Mouse (Mus musculus): ENCODE data around the gene Zfp809.

The Zfp809 gene

DNA sequence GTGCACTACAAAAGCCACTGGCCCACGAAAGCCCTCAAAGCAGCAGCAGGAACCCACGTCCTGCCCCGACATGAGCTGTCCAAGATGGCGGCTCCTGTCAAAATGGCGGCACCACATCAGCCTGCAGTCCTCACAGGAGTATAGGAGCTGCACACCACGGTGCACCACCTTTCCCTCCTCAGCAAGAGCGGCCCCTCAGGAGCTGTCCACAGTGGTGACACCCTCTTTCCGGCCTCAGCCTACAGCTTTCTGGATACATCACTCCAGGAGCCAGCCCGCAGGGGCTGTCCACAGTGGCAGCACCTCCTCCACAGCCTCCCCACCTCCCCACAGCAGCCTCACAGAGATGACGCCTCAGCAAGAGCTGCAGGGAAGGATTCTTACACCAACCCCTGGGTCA is 37.1 kb downstream of the Zfp809 start:
- DNase-seq (ENCODE audit: low spot score in 2 of 2), result no peak

DNA sequence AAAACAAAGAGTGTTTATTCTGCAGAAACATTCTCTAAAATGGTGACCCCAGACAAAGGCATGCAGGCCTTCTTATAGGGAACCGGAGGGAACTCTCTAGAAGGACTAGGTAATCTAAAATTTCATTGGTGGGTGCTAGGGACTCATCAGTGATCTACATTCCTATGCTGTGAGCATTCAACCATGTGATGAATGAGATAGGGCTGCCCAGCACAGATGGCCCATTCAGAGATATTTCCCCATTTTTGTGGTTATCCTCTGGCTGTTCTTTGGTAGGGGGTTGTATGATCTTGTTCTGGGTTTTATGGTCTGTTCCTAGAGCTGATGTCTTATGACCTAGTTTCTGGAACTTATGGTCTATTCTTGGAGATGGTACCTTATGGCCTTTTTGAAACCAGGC is 43.4 kb downstream of the Zfp809 start:
- DNase-seq (ENCODE audit: low spot score in 2 of 2), result no peak

DNA sequence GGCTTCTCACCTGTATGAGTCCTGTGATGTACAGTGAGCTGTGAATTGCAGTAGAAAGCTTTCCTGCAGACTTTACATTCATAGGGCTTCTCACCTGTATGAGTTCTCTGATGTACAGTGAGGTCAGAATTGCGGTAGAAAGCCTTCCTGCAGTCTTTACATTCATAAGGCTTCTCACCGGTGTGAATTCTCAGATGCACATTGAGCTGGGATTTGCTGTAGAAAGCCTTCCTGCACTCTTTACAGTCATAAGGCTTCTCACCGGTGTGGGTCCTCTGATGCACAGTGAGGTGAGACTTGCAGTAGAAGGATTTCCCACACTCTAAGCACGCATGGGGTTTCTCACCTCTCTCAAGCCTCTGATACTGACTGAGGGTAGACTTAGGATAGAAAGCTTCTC is 53.2 kb downstream of the Zfp809 start:
- DNase-seq (ENCODE audit: low spot score in 2 of 2), result no peak

Measured in right cerebral cortex, postnatal 36 days (tissue).